Mouse (Mus musculus) central nervous system, embryonic 18 days (tissue): ENCODE data around the gene Pip4k2a. TPM values are rescaled to one million over a fixed set of nuclear protein-coding genes. Genes with fewer than 3 reads are reported as not detected.

Source experiments
- polyA plus RNA-seq: library from polyadenylated mRNA; depleted of rRNA; stranded (reverse); fragments of >200 nt; gene quantifications from 2 replicates; pipeline ENCODE4 v1.2.3, GENCODE M21; 2012; rRNA removed

Gene Pip4k2a
- polyA plus RNA-seq, result 20.1 and 20.6 TPM in 2 replicates

DNA sequence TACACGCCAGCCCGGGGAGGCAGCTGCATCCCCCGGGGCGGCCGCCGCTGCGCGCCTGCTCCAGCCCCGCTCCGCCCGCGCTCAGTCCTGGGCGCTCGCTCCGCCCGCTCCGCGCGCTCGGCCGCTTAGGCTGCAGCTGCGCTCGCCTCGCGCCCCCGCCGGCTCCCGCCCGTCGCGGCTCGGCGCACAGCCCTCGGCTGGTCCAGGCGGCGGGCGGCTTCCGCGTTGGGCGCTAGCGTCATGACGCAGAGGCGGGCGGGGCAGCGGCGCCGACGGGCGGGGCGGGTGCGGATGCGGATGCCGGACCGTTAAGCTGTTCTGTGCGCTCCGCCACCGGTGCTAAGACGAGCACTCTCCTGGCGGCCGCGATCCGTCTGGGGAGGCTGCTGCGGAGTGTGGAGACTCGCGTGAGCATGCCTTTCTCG, at the start of gene Pip4k2a, which contains the start of gene 4930426L09Rik:
TSS of gene Pip4k2a (minus strand) at position 73 of the 425 bp plus-strand sequence.
TSS of gene 4930426L09Rik (plus strand) at position 290 of the 425 bp plus-strand sequence.

Other genes with a start within 250 kb of the Pip4k2a start
- gene 4930426L09Rik, start 217 bp upstream of the Pip4k2a start, polyA plus RNA-seq, result 0.34 and 0.36 TPM in 2 replicates
- 0.60 and 0.72 TPM in 2 replicates for gene Armc3, start 201.2 kb upstream of the Pip4k2a start, polyA plus RNA-seq